Mouse (Mus musculus) cerebral cortex, adult 2 months (tissue): ENCODE measurements around the gene Trim59.

Source experiments
- WGBS: fragments of 180-500 bp; shearing (Covaris S2); methylation state at CpG from one replicate; pipeline ENCODE4 v1.1.7; 2018; 5-methylcytosine and 5-hydroxymethylcytosine counted together

Trim59 gene

GRCm38 (mm10) chr3:69004437-69005337, 39.9 kb downstream of the Trim59 start, which contains the start of the genes Ift80 and Smc4:
Gene Ift80 (minus strand): TSS chr3:69004570.
Gene Smc4 (plus strand): TSS chr3:69004738.
- WGBS: 1% methylated on average over 76 of the region's 76 CpGs

- under 1% methylated on average over 7 of the region's 7 CpGs for WGBS
Measured at GRCm38 (mm10) chr3:69004055-69004436, 40.5 kb downstream of the Trim59 start.

- 90% methylated on average over 4 of the region's 4 CpGs for WGBS
Measured at GRCm38 (mm10) chr3:69002781-69003180, 41.8 kb downstream of the Trim59 start.

GRCm38 (mm10) chr3:68986550-68986949, 58.0 kb downstream of the Trim59 start:
- WGBS: 79% methylated on average over 2 of the region's 2 CpGs
